Mouse (Mus musculus) C2C12 (cell line): Measurements from ENCODE around the gene A930033H14Rik.

Source experiments
- CTCF ChIP-seq: IDR thresholded peaks from one replicate; pipeline ENCODE4 v1.5.1; 2011; ENCODE audit not compliant: control insufficient read depth, insufficient read depth, insufficient read length
- MYOG ChIP-seq: IDR thresholded peaks from one replicate; pipeline ENCODE4 v1.6.1; 2011; ENCODE audit not compliant: control insufficient read depth, insufficient read length; ENCODE audit errors: extremely low read depth

DNA sequence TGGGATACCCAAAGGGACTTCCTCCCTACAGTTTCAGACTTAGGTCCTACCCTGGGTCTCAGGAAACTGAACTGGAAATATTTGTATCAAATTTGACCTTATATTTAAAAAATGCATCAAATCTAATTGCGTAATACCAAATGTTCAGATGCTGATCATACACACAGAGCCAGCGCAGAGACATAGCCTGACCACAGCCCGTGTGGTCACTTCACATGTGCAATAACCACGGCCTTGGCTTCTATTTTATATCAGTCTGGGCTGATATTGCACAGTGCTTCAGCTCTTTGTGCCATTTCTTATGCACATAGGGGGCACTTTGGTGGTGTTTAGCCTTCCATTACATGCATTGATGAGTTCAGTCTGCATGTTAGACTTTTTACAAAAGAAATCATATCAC lies 10.3 kb upstream of the A930033H14Rik start:
- no peak for TF ChIP-seq CTCF
- no peak for TF ChIP-seq MYOG
